Mouse (Mus musculus) cortical plate, adult 2 months (tissue): ENCODE data around the gene Muc13. TPM values are rescaled to one million over a fixed set of nuclear protein-coding genes. Genes with fewer than 3 reads are reported as not detected.
A peak's percentile ranks its signal among the peaks of the same experiment; 100 is the strongest.

Source experiments
- H3K27ac ChIP-seq: fragments of 200-500 bp; 2 replicates; pipeline ENCODE4 v1.5.1; 2012; ENCODE audit warnings: low read length, control low read depth, inconsistent platforms; ENCODE audit not compliant: insufficient read depth
- H3K4me1 ChIP-seq: fragments of 200-500 bp; 2 replicates; pipeline ENCODE4 v1.6.1; 2011; ENCODE audit warnings: low read length; ENCODE audit not compliant: control insufficient read depth, insufficient read depth
- H3K4me3 ChIP-seq: fragments of 200-500 bp; 2 replicates; pipeline ENCODE4 v1.5.1; 2011; ENCODE audit warnings: mild to moderate bottlenecking, low read length, control low read depth; ENCODE audit not compliant: insufficient read depth
- CTCF ChIP-seq: fragments of 200-500 bp; IDR thresholded peaks from 2 replicates; pipeline ENCODE4 v1.5.1; 2011; ENCODE audit warnings: mild to moderate bottlenecking, control low read depth, low read length; ENCODE audit not compliant: insufficient read depth; ENCODE audit errors: extremely low read depth
- POLR2A ChIP-seq: fragments of 200-500 bp; IDR thresholded peaks from 2 replicates; pipeline ENCODE4 v1.6.1; 2011; ENCODE audit warnings: mild to moderate bottlenecking, low read length, control low read depth; ENCODE audit not compliant: insufficient read depth; ENCODE audit errors: extremely low read depth
- polyA plus RNA-seq: library from polyadenylated mRNA; depleted of rRNA; stranded (reverse); fragments of >200 nt; gene quantifications from 2 replicates; pipeline ENCODE4 v1.2.3, GENCODE M21; 2012

Muc13 gene
- polyA plus RNA-seq, 1 experiment, result 0.10 TPM

GRCm38 (mm10) chr16:33833781-33834482, 40.1 kb downstream of the Muc13 start:
- no peak overlapping the region for H3K4me3 ChIP-seq
- peak overlapping the region; percentile 76 for H3K27ac ChIP-seq
- TF ChIP-seq POLR2A (0 out of 2 replicates have a peak, but pooled peaks have one; percentile 12), CTCF (no peak)
- no peaks in the 10 kb centered on the region for H3K4me1 ChIP-seq

GRCm38 (mm10) chr16:33836676-33837075, 42.8 kb downstream of the Muc13 start:
- H3K27ac ChIP-seq, result no peak overlapping the region
- no peaks in the 10 kb centered on the region for H3K4me1 ChIP-seq
- no peak overlapping the region for H3K4me3 ChIP-seq
- TF ChIP-seq CTCF, result no peak
- TF ChIP-seq POLR2A, result no peak

- H3K4me1 ChIP-seq, result no peaks in the 10 kb centered on the region
- H3K4me3 ChIP-seq, result no peak overlapping the region
- no peak overlapping the region for H3K27ac ChIP-seq
- no peak for TF ChIP-seq POLR2A
- TF ChIP-seq CTCF, result no peak
Measured at GRCm38 (mm10) chr16:33837191-33837590, 43.4 kb downstream of the Muc13 start.

- Histone ChIP-seq H3K27ac (no peak overlapping the region), H3K4me3 (no peak overlapping the region), H3K4me1 (no peaks in the 10 kb centered on the region)
- TF ChIP-seq POLR2A (no peak), CTCF (no peak)
Measured at GRCm38 (mm10) chr16:33840616-33841015, 46.8 kb downstream of the Muc13 start.

GRCm38 (mm10) chr16:33842081-33842880, 48.4 kb downstream of the Muc13 start:
- no peak overlapping the region for H3K27ac ChIP-seq
- H3K4me1 ChIP-seq, result no peaks in the 10 kb centered on the region
- no peak overlapping the region for H3K4me3 ChIP-seq
- no peak for TF ChIP-seq CTCF
- no peak for TF ChIP-seq POLR2A

- Histone ChIP-seq H3K4me3 (no peak overlapping the region), H3K27ac (no peak overlapping the region), H3K4me1 (no peaks in the 10 kb centered on the region)
- no peak for TF ChIP-seq POLR2A
- TF ChIP-seq CTCF, result no peak
Measured at GRCm38 (mm10) chr16:33844150-33844611, 50.3 kb downstream of the Muc13 start.

GRCm38 (mm10) chr16:33844866-33845265, 51.0 kb downstream of the Muc13 start:
- Histone ChIP-seq H3K4me3 (no peak overlapping the region), H3K27ac (no peak overlapping the region), H3K4me1 (no peaks in the 10 kb centered on the region)
- TF ChIP-seq POLR2A (no peak), CTCF (no peak)

GRCm38 (mm10) chr16:33853271-33853670, 59.4 kb downstream of the Muc13 start:
- no peak overlapping the region for H3K4me3 ChIP-seq
- no peak overlapping the region for H3K27ac ChIP-seq
- TF ChIP-seq POLR2A (no peak), CTCF (no peak)
- no peaks in the 10 kb centered on the region for H3K4me1 ChIP-seq

GRCm38 (mm10) chr16:33858766-33859165, 64.9 kb downstream of the Muc13 start:
- no peak overlapping the region for H3K27ac ChIP-seq
- TF ChIP-seq CTCF, result no peak
- TF ChIP-seq POLR2A, result no peak
- H3K4me3 ChIP-seq, result no peak overlapping the region
- no peaks in the 10 kb centered on the region for H3K4me1 ChIP-seq
